Mouse (Mus musculus) bone marrow macrophage, adult 2 months (primary cell): ENCODE data around the gene St3gal6.

Source experiments
- CTCF ChIP-seq: IDR thresholded peaks from 2 replicates; pipeline ENCODE4 v1.5.1; 2012; ENCODE audit warnings: low read depth, mild to moderate bottlenecking, low read length, moderate library complexity
- POLR2A ChIP-seq: IDR thresholded peaks from 2 replicates; pipeline ENCODE4 v1.6.1; 2012; ENCODE audit warnings: mild to moderate bottlenecking, low read depth, low read length, borderline replicate concordance

DNA sequence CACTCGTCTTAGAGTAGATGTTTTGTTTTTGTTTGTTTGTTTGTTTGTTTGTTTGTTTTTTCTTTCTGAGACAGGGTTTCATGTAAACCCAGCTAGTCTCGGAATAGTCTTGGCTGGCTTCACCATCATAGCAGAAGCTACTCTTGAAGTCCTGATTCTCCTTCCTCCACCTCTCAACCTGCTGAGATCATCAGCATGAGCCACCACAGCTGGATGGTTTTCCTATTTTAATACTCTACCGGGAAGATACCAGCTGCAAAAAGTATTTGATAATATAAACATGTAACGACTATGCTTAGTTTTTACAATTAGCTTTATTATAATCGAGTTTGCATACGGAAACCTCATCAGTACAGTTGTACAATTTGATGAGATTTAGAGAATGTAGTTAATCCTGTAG, 21.5 kb downstream of the St3gal6 start:
- TF ChIP-seq POLR2A (no peak), CTCF (no peak)
